Mouse (Mus musculus) erythroblast, adult 5-6 weeks (primary cell): ENCODE measurements around the gene Slc30a2. TPM values are rescaled to one million over a fixed set of nuclear protein-coding genes. Genes with fewer than 3 reads are reported as not detected.

ENCODE experiments used
- ATAC-seq: replicated peaks from 2 replicates; pipeline ENCODE4 v1.8.0; 2016; ENCODE audit warnings: moderate number of reproducible peaks, mild to moderate bottlenecking, moderate TSS enrichment, inconsistent platforms; ENCODE audit not compliant: poor library complexity, low FRiP score, severe bottlenecking
- total RNA-seq, 2 experiments: library from RNA; stranded (forward) in 1 of 2; stranded (reverse) in 1 of 2; fragments of 150-400 nt in 1 of 2; fragments of 200-764, 138-1000 nt in 1 of 2; gene quantifications; 2 replicates each; pipeline versions ENCODE4 v1.2.3 to v1.2.4; 2015 to 2017; ENCODE audit warnings: low replicate concordance in 2 of 2

Slc30a2 gene
- total RNA-seq, 2 experiments from 2014 or later = not detected

DNA sequence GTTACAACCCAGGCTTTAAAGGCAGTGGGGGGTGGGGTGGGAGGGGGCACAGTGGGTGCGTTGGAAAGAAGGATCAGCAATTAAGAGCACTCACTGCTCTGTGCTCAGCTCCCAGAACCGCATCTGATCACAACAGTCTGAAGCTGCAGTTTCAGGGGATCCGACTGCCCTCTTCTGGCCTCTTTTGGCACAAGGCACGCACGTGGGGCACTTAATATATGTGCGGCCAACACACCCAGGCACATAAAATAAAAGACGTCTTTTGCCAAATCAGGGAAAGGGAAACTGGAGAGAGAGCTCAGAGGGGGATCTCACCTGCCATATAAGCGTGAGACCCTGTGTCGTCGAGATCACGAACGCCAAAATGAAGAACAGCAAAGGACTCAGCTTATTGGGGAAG is 50.0 kb downstream of the Slc30a2 start:
- no peak for ATAC-seq

DNA sequence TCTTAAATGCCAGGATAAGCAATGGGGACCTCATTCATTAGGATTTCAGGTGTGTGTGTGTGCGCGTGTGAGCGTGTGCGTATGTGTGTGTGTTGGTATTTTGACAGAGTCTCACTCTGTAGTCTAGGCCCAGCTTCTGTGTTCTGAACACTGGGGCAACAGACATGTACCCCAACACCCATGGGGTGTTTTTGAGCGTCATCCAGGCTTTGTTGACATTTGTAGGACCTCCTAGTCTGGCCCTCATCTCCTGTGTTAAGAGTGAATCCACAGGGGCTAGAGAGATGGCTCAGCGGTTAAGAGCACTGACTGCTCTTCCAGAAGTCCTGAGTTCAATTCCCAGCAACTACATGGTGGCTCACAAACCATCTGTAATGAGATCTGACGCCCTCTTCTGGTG is 52.2 kb downstream of the Slc30a2 start:
- no peak for ATAC-seq

GRCm38 (mm10) chr4:134395977-134396825 is 53.2 kb downstream of the Slc30a2 start, which contains the start of gene Pafah2:
Gene Pafah2 (plus strand): TSS chr4:134396320.
- ATAC-seq = peak; percentile 98

GRCm38 (mm10) chr4:134397121-134397520 is 54.1 kb downstream of the Slc30a2 start:
- ATAC-seq = no peak

- no peak for ATAC-seq
Observed at GRCm38 (mm10) chr4:134397732-134398131, 54.8 kb downstream of the Slc30a2 start.

GRCm38 (mm10) chr4:134400206-134400605 is 57.2 kb downstream of the Slc30a2 start:
- no peak for ATAC-seq

DNA sequence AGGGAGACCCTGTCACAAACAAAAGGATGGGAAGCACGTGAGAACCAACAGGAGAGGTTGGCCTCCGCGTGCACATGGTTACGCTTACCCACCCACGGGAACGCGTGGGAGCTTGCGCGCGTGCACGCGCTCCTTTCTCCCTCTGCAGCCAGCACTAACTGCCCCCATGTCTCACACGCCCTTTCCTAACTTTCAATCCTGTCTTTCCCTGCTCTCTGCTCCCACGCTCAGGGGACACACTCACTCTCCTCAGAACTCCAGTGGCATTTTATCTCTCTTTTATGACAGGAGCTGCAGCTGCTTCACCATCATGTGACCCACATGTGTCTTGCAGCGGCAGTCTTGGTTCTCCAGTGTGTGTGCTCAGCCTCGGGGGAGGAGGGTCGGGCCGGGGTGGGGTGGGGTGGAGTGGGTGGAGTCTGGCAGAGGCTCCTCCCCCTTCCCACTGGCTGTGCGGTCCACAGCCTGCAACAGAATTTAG is 58.2 kb downstream of the Slc30a2 start:
- ATAC-seq = peak; percentile 37; the same call in 1 of the 2 replicates

- ATAC-seq = no peak
Observed at GRCm38 (mm10) chr4:134401856-134402570, 59.0 kb downstream of the Slc30a2 start.

GRCm38 (mm10) chr4:134402571-134403262 is 59.7 kb downstream of the Slc30a2 start:
- no peak for ATAC-seq

GRCm38 (mm10) chr4:134403721-134404120 is 60.7 kb downstream of the Slc30a2 start:
- ATAC-seq = no peak

Other genes with a start within 250 kb of the Slc30a2 start
- 324 and 347 TPM in 2 replicates for gene Cd52, start 248.1 kb upstream of the Slc30a2 start, total RNA-seq (2015; ENCODE audit: low replicate concordance)
- gene Cd52, start 248.1 kb upstream of the Slc30a2 start, total RNA-seq (2017; ENCODE audit: low replicate concordance) = 146 and 324 TPM in 2 replicates
- gene Ubxn11, start 240.6 kb upstream of the Slc30a2 start, total RNA-seq (2015; ENCODE audit: low replicate concordance) = 0.84 TPM in 1 of 2 replicates, not detected in the other
- 2.4 TPM in 1 of 2 replicates, not detected in the other for gene Ubxn11, start 240.6 kb upstream of the Slc30a2 start, total RNA-seq (2017; ENCODE audit: low replicate concordance)
- gene Sh3bgrl3, start 214.4 kb upstream of the Slc30a2 start, total RNA-seq (2015; ENCODE audit: low replicate concordance) = 231 and 242 TPM in 2 replicates
- gene Sh3bgrl3, start 214.4 kb upstream of the Slc30a2 start, total RNA-seq (2017; ENCODE audit: low replicate concordance) = 56.2 and 119 TPM in 2 replicates
- 20.3 and 29.2 TPM in 2 replicates for gene Cep85, start 156.1 kb upstream of the Slc30a2 start, total RNA-seq (2015; ENCODE audit: low replicate concordance)
- 50.7 and 68.1 TPM in 2 replicates for gene Cep85, start 156.1 kb upstream of the Slc30a2 start, total RNA-seq (2017; ENCODE audit: low replicate concordance)
- gene Gm7534, start 140.2 kb upstream of the Slc30a2 start, total RNA-seq (2015; ENCODE audit: low replicate concordance) = not detected in 2 replicates
- not detected in 2 replicates for gene Gm7534, start 140.2 kb upstream of the Slc30a2 start, total RNA-seq (2017; ENCODE audit: low replicate concordance)
- not detected in 2 replicates for gene Catsper4, start 115.8 kb upstream of the Slc30a2 start, total RNA-seq (2015; ENCODE audit: low replicate concordance)
- not detected in 2 replicates for gene Catsper4, start 115.8 kb upstream of the Slc30a2 start, total RNA-seq (2017; ENCODE audit: low replicate concordance)
- gene Cnksr1, start 104.8 kb upstream of the Slc30a2 start, total RNA-seq (2015; ENCODE audit: low replicate concordance) = not detected in 2 replicates
- not detected in 2 replicates for gene Cnksr1, start 104.8 kb upstream of the Slc30a2 start, total RNA-seq (2017; ENCODE audit: low replicate concordance)
- gene E130218I03Rik, start 99.5 kb upstream of the Slc30a2 start, total RNA-seq (2015; ENCODE audit: low replicate concordance) = not detected in 2 replicates
- 0.70 TPM in 1 of 2 replicates, not detected in the other for gene E130218I03Rik, start 99.5 kb upstream of the Slc30a2 start, total RNA-seq (2017; ENCODE audit: low replicate concordance)
- gene Zfp593, start 97.6 kb upstream of the Slc30a2 start, total RNA-seq (2015; ENCODE audit: low replicate concordance) = 0.38 and 0.63 TPM in 2 replicates
- gene Zfp593, start 97.6 kb upstream of the Slc30a2 start, total RNA-seq (2017; ENCODE audit: low replicate concordance) = 0.84 and 1.4 TPM in 2 replicates
- gene Gm30191, start 96.2 kb upstream of the Slc30a2 start, total RNA-seq (2015; ENCODE audit: low replicate concordance) = not detected in 2 replicates
- gene Gm30191, start 96.2 kb upstream of the Slc30a2 start, total RNA-seq (2017; ENCODE audit: low replicate concordance) = not detected in 2 replicates
- not detected in 2 replicates for gene Grrp1, start 89.1 kb upstream of the Slc30a2 start, total RNA-seq (2015; ENCODE audit: low replicate concordance)
- not detected in 2 replicates for gene Grrp1, start 89.1 kb upstream of the Slc30a2 start, total RNA-seq (2017; ENCODE audit: low replicate concordance)
- 9.8 and 12.3 TPM in 2 replicates for gene Pdik1l, start 55.3 kb upstream of the Slc30a2 start, total RNA-seq (2015; ENCODE audit: low replicate concordance)
- 13.2 and 16.2 TPM in 2 replicates for gene Pdik1l, start 55.3 kb upstream of the Slc30a2 start, total RNA-seq (2017; ENCODE audit: low replicate concordance)
- not detected in 2 replicates for gene Trim63, start 28.1 kb upstream of the Slc30a2 start, total RNA-seq (2015; ENCODE audit: low replicate concordance)
- not detected in 2 replicates for gene Trim63, start 28.1 kb upstream of the Slc30a2 start, total RNA-seq (2017; ENCODE audit: low replicate concordance)
- gene Extl1, start 40.7 kb downstream of the Slc30a2 start, total RNA-seq (2015; ENCODE audit: low replicate concordance) = not detected in 2 replicates
- gene Extl1, start 40.7 kb downstream of the Slc30a2 start, total RNA-seq (2017; ENCODE audit: low replicate concordance) = 0.42 TPM in 1 of 2 replicates, not detected in the other
- gene Pafah2, start 53.1 kb downstream of the Slc30a2 start, total RNA-seq (2015; ENCODE audit: low replicate concordance) = 3.1 and 3.3 TPM in 2 replicates
- 1.5 and 3.9 TPM in 2 replicates for gene Pafah2, start 53.1 kb downstream of the Slc30a2 start, total RNA-seq (2017; ENCODE audit: low replicate concordance)
- gene Stmn1, start 125.1 kb downstream of the Slc30a2 start, total RNA-seq (2015; ENCODE audit: low replicate concordance) = 207 and 212 TPM in 2 replicates
- gene Stmn1, start 125.1 kb downstream of the Slc30a2 start, total RNA-seq (2017; ENCODE audit: low replicate concordance) = 201 and 236 TPM in 2 replicates
- gene Paqr7, start 153.5 kb downstream of the Slc30a2 start, total RNA-seq (2015; ENCODE audit: low replicate concordance) = 1.7 and 4.4 TPM in 2 replicates
- 2.1 and 7.8 TPM in 2 replicates for gene Paqr7, start 153.5 kb downstream of the Slc30a2 start, total RNA-seq (2017; ENCODE audit: low replicate concordance)
- 4.0 and 7.3 TPM in 2 replicates for gene Aunip, start 167.8 kb downstream of the Slc30a2 start, total RNA-seq (2015; ENCODE audit: low replicate concordance)
- 6.8 and 8.4 TPM in 2 replicates for gene Aunip, start 167.8 kb downstream of the Slc30a2 start, total RNA-seq (2017; ENCODE audit: low replicate concordance)
- gene Mtfr1l, start 192.2 kb downstream of the Slc30a2 start, total RNA-seq (2015; ENCODE audit: low replicate concordance) = 7.9 and 20.3 TPM in 2 replicates
- 7.9 and 8.3 TPM in 2 replicates for gene Mtfr1l, start 192.2 kb downstream of the Slc30a2 start, total RNA-seq (2017; ENCODE audit: low replicate concordance)
- gene Selenon, start 209.0 kb downstream of the Slc30a2 start, total RNA-seq (2015; ENCODE audit: low replicate concordance) = 6.3 and 7.9 TPM in 2 replicates
- gene Selenon, start 209.0 kb downstream of the Slc30a2 start, total RNA-seq (2017; ENCODE audit: low replicate concordance) = 1.4 and 2.9 TPM in 2 replicates